Mouse (Mus musculus): ENCODE measurements around the gene Tnfrsf9. TPM values are rescaled to one million over a fixed set of nuclear protein-coding genes. Genes with fewer than 3 reads are reported as not detected.
"Not testable (repeated sequence)": the region's sequence is repeated elsewhere in the genome, so short reads cannot be mapped to it uniquely, and the experiment has no call there.

The Tnfrsf9 gene
- 0.12 TPM in 1 of 2 replicates, not detected in the other for polyA plus RNA-seq (2016; fragmentation: Nextera tagmentation; extraction: Ambion mirVana)

DNA sequence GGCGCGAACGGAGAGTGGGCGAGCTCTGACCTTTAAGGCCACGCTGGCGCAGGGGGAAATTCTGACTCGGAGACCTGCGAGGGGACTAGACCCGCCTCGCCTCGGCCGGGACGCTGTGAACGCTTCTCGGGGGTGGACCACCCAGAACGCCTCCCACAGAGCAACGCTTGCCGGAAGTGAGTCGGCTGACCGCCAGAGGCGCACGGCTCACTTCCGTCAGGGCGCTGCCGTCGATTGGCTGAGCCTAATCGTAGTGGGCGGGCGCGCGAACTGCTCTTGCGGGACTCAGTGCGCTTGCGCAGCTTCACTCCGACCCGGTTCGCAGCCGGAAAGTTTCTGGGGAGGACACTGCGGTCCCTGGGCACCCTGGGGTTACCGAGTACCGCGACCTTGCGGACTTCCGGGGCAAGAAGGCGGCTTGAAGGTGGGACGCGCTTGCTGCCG lies at the start of gene Tnfrsf9, which contains the start of gene Park7:
Tnfrsf9 (plus strand) TSS at position 273 of the 444 bp plus-strand sequence.
Park7 (minus strand) TSS at position 148 of the 444 bp plus-strand sequence.
- H3K4me3 ChIP-seq: peak within 1 kb of the TSS; percentile 70
- H3K36me3 ChIP-seq: no peaks in the 10 kb centered on the region
- under 1% methylated on average over 48 of the region's 48 CpGs for WGBS (ENCODE audit: insufficient replicate concordance)
- no peaks in the 10 kb centered on the region for H3K27me3 ChIP-seq (replicated peaks)
- H3K9ac ChIP-seq: peak within 1 kb of the TSS; percentile 83
- peak within 1 kb of the TSS; percentile 85 for H3K27ac ChIP-seq
- no peaks in the 10 kb centered on the region for H3K9me3 ChIP-seq (replicated peaks)
- H3K4me1 ChIP-seq: peaks cover 36% of the 10 kb centered on the region
- peak within 1 kb of the TSS; percentile 74 for H3K4me2 ChIP-seq
- peak; percentile 86 for ATAC-seq

DNA sequence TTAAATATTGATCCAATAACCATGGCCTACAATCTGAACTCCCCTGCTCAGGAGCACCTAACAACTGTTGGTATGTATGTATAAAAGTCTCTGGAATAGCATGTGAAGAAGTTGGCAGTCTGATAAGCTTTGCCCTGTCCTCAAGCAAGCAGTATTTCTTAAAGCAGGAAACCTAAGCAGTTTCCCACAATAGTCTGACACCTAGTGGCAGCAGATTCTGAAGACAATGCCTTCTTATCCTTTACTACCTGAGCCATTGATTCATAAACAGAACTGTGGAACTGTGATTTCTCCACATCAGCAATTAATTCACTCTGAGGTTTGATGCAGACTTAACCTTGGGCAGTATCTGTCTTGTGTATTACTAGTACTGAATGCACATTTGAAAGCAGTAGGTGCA lies 49.0 kb upstream of the Tnfrsf9 start:
- no peaks in the 10 kb centered on the region for H3K27me3 ChIP-seq (replicated peaks)
- no peak for ATAC-seq
- H3K4me1 ChIP-seq: peaks cover 19% of the 10 kb centered on the region
- H3K36me3 ChIP-seq: peaks cover 33% of the 10 kb centered on the region
- H3K4me2 ChIP-seq: no peak overlapping the region
- no peak overlapping the region for H3K9ac ChIP-seq
- no peak overlapping the region for H3K27ac ChIP-seq
- H3K4me3 ChIP-seq: no peak overlapping the region
- no peaks in the 10 kb centered on the region for H3K9me3 ChIP-seq (replicated peaks)

DNA sequence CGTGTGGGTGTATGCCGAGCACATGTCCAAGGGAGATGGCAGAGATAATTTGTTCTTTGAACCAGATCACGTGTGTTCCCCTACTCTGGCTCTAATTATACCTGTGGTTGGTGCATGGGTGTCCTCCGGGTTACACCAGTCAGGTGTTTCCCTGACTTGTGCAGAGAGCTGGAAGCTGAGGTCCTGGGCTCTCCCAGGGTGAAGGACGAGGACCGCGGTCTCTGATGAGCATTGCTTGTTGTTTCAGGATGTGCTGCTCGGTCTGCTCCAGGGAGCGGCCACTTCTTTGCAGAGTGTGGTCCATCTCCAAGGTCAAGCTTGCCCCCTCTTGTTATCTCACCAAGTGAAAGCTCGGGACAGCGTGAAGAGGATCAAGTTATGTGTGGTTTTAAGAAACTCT lies 48.3 kb upstream of the Tnfrsf9 start:
- ATAC-seq: no peak
- H3K27ac ChIP-seq: no peak overlapping the region
- WGBS (ENCODE audit: insufficient replicate concordance): 76% methylated on average over 11 of the region's 11 CpGs
- H3K9ac ChIP-seq: no peak overlapping the region
- H3K9me3 ChIP-seq (replicated peaks): no peaks in the 10 kb centered on the region
- H3K4me2 ChIP-seq: no peak overlapping the region
- no peaks in the 10 kb centered on the region for H3K27me3 ChIP-seq (replicated peaks)
- peaks cover 33% of the 10 kb centered on the region for H3K36me3 ChIP-seq
- H3K4me1 ChIP-seq: peaks cover 20% of the 10 kb centered on the region
- no peak overlapping the region for H3K4me3 ChIP-seq

DNA sequence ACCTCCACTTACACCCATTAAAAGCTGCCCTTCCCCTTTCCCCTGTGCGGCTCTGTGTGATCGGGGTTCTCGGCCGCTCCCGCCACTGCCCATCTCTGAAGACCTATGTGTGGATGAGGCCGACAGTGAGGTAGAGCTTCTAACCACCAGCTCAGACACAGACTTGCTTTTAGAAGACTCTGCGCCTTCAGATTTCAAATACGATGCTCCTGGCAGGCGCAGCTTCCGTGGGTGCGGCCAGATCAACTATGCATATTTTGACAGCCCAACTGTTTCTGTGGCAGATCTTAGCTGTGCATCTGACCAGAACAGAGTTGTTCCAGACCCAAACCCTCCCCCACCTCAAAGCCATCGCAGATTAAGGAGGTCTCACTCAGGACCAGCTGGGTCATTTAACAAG lies 47.9 kb upstream of the Tnfrsf9 start:
- 85% methylated on average over 10 of the region's 12 CpGs for WGBS (ENCODE audit: insufficient replicate concordance)
- Histone ChIP-seq H3K4me2 (no peak overlapping the region), H3K4me1 (peaks cover 21% of the 10 kb centered on the region), H3K27me3 (replicated peaks) (no peaks in the 10 kb centered on the region), H3K4me3 (no peak overlapping the region), H3K36me3 (peaks cover 33% of the 10 kb centered on the region), H3K9me3 (replicated peaks) (no peaks in the 10 kb centered on the region), H3K9ac (no peak overlapping the region), H3K27ac (no peak overlapping the region)
- no peak for ATAC-seq

DNA sequence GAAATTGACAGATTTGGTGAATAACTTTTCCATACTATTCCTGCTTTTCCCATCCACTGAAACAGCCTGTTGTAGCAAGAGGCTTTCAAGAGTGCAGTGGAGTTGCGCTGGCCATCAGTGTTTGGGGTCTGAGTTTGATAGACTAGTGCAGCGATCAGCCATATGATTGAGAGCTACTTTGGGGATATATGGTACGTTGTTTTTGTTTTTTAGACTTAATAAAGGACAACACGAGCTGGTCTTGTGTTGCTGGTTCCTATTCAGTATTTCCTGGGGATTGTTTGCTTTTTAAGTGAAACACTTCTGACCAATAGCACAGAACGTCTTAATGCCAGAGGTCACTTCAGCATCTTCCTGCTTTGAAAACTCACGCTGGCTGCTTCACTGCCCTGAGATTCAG lies 46.2 kb upstream of the Tnfrsf9 start:
- H3K4me1 ChIP-seq: peaks cover 26% of the 10 kb centered on the region
- H3K36me3 ChIP-seq: peaks cover 33% of the 10 kb centered on the region
- no peak overlapping the region for H3K9ac ChIP-seq
- no peak overlapping the region for H3K4me3 ChIP-seq
- H3K4me2 ChIP-seq: no peak overlapping the region
- 74% methylated on average over 6 of the region's 6 CpGs for WGBS (ENCODE audit: insufficient replicate concordance)
- H3K27ac ChIP-seq: no peak overlapping the region
- H3K27me3 ChIP-seq (replicated peaks): no peaks in the 10 kb centered on the region
- H3K9me3 ChIP-seq (replicated peaks): no peaks in the 10 kb centered on the region
- ATAC-seq: no peak

DNA sequence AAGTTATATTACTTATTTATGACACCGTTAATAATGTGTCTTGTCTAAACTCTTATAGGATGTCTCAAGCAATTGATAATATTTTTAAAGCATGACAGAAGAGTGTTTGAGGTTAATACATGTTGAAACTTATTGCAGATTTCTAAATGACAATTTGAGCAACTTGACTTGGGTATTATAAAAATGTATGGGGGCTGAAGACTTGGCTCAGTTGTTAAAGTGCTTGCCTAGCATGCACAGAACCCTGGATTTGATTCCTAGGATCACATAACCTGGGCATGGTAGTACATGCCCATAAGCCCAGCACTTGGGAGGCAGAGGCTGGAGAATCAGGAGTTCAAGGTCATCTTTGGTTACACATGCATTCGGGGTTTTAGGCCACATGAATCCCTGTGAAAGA lies 45.5 kb upstream of the Tnfrsf9 start:
- H3K4me1 ChIP-seq: peaks cover 25% of the 10 kb centered on the region
- H3K9ac ChIP-seq: no peak overlapping the region
- H3K4me3 ChIP-seq: no peak overlapping the region
- no peak overlapping the region for H3K27ac ChIP-seq
- no peaks in the 10 kb centered on the region for H3K27me3 ChIP-seq (replicated peaks)
- ATAC-seq: no peak
- no peaks in the 10 kb centered on the region for H3K9me3 ChIP-seq (replicated peaks)
- H3K36me3 ChIP-seq: peaks cover 33% of the 10 kb centered on the region
- WGBS (ENCODE audit: insufficient replicate concordance): 64% methylated on average over 2 of the region's 2 CpGs
- no peak overlapping the region for H3K4me2 ChIP-seq

DNA sequence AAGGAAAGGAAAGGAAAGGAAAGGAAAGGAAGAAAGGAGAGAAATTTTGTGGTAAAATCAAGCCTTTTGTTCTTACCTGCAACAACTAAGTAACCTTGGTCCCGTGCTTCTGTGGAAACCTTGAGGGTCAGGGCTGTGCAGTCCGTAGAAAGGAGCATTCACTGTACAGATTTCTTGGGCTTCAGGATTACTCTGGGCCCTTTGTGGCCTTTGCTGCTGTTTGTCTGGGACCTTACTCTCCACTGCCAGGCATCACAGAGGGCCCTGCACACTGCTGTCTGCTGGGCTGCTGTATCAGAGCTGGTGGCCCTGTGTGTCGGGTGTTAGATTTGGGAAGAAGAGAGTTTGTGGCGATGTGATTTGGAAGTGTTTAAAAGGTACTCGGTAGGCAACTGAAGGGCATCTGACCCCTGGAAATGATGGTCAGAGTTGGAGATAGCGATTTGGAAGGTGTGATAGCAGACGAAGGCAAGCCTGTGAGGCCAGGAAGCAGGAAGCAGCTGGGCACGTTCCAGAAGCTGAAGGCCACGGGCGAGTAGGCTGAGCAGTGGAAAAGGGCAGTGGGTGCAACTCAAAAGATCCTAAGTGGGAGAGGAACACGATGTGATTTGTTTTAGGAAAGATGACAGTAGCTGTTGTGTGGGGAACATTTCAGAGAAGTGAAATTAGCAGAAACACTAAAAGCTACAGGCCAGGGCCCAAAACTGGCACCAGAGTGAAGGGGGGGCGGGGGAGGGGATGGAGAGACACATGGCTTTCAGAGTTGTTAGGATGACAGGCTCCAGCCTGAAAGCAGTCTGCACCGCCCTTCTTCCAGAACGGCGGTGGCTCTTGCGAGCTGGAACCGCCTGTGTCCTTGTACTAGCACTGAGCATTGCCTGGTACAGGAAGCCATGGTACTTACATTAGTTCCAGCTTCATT lies 44.8 kb upstream of the Tnfrsf9 start:
- no peak for ATAC-seq
- Histone ChIP-seq H3K4me2 (no peak overlapping the region), H3K27me3 (replicated peaks) (no peaks in the 10 kb centered on the region), H3K27ac (no peak overlapping the region), H3K9me3 (replicated peaks) (no peaks in the 10 kb centered on the region), H3K36me3 (peaks cover 33% of the 10 kb centered on the region), H3K4me3 (no peak overlapping the region), H3K4me1 (peaks cover 25% of the 10 kb centered on the region), H3K9ac (no peak overlapping the region)
- WGBS (ENCODE audit: insufficient replicate concordance): 51% methylated on average over 17 of the region's 17 CpGs

DNA sequence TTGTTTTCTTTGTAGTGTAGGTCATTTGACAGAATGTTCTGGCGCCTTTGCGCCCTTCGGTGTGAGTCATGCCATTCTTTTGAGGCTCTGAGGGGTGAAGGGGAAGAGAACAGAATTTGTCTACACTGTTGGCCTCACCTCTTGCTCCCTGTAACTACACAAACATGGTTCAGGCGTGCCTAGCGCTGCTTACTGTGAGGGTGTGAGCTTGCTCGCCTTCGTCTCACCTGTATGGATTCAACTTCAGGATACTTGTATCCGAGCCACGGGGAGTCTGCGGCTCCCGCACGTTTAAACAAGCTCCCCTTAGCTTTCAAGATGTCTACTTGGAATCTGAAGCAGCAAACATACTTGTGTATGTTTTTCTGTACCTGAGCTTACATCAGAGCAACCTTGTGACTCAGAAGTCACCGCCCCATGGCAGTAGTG lies 43.4 kb upstream of the Tnfrsf9 start:
- ATAC-seq: no peak
- WGBS (ENCODE audit: insufficient replicate concordance): 79% methylated on average over 13 of the region's 13 CpGs

DNA sequence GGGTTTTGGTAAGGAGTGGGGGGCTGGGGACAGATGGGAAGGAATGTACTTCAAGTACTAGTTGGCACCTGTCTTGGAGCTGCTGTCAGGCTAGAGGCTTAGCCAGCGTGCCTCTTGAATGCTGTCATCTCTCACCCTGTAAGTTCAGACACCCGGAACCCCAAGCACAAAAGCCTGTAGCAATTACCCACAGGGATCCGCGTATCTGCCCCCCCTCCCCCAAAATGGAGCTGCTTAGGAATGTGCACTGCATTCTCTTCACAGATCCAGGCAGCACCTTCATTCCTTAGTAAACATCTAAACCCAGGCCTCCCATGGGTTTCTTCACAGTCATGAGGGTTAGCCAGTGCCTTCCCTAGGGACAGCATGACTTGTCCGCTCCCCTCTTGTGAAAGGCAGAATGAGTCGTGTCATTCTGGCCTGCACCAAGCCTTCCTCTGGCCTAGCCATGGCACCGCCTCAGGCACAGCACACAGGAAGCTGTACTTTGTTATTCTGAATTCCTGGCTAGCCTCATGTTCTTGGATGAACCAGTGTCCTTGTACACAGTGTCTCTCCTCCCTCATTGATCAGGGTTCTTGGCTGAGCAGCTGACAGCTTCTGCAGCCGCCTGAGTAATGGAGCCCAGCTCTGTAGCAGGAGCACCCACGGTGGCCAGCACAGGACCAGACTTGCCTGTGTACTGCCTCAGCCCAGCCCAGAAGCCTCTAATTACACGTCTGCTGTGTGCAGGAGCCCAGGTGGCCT lies 42.8 kb upstream of the Tnfrsf9 start:
- Histone ChIP-seq H3K9ac (no peak overlapping the region), H3K27ac (no peak overlapping the region)
- ATAC-seq: peak; percentile 39; the same call in 1 of the 2 replicates

More for the DNA sequence above, 43.4 kb upstream of the Tnfrsf9 start:
- Histone ChIP-seq H3K27ac (no peak overlapping the region), H3K9ac (no peak overlapping the region), H3K27me3 (replicated peaks) (no peaks in the 10 kb centered on the region), H3K9me3 (replicated peaks) (no peaks in the 10 kb centered on the region), H3K4me2 (no peak overlapping the region), H3K4me3 (no peak overlapping the region), H3K4me1 (peaks cover 30% of the 10 kb centered on the region), H3K36me3 (peaks cover 24% of the 10 kb centered on the region)

DNA sequence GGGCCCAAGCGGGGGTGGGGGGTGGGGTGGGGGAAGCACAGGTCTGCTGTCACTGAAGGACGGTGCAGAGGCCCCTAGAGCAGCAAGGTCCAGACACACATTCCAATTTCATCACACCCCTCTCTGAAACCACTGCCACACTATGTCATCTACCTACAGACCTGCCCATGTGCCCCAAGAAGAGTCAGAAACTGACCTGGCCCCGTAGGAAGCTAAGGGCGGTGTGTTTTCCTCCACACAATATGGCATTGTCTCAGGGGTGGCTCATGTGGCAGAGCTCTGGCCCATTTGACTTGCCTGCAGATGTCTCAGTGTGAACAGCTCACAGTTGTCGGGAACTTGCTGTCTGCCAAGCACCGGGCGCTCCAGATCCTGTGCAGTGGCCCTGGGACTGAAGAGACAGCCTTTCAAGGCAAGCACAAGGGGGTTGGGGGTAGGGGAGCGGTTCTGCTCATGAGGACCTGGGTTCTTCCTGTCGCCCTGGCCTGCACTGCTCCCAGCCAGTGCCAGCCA lies 42.2 kb upstream of the Tnfrsf9 start:
- no peak overlapping the region for H3K4me2 ChIP-seq
- ATAC-seq: 0 out of 2 replicates have a peak, but pooled peaks have one; percentile 48
- H3K27me3 ChIP-seq (replicated peaks): no peaks in the 10 kb centered on the region
- peaks cover 30% of the 10 kb centered on the region for H3K4me1 ChIP-seq
- no peaks in the 10 kb centered on the region for H3K9me3 ChIP-seq (replicated peaks)
- no peak overlapping the region for H3K27ac ChIP-seq
- no peak overlapping the region for H3K9ac ChIP-seq
- 55% methylated on average over 9 of the region's 9 CpGs for WGBS (ENCODE audit: insufficient replicate concordance)
- no peak overlapping the region for H3K4me3 ChIP-seq
- H3K36me3 ChIP-seq: peaks cover 12% of the 10 kb centered on the region

More for the DNA sequence above, 42.8 kb upstream of the Tnfrsf9 start:
- WGBS (ENCODE audit: insufficient replicate concordance): 54% methylated on average over 10 of the region's 10 CpGs
- peaks cover 18% of the 10 kb centered on the region for H3K36me3 ChIP-seq
- no peak overlapping the region for H3K4me3 ChIP-seq
- no peak overlapping the region for H3K4me2 ChIP-seq
- no peaks in the 10 kb centered on the region for H3K9me3 ChIP-seq (replicated peaks)
- H3K27me3 ChIP-seq (replicated peaks): no peaks in the 10 kb centered on the region
- H3K4me1 ChIP-seq: peaks cover 30% of the 10 kb centered on the region

DNA sequence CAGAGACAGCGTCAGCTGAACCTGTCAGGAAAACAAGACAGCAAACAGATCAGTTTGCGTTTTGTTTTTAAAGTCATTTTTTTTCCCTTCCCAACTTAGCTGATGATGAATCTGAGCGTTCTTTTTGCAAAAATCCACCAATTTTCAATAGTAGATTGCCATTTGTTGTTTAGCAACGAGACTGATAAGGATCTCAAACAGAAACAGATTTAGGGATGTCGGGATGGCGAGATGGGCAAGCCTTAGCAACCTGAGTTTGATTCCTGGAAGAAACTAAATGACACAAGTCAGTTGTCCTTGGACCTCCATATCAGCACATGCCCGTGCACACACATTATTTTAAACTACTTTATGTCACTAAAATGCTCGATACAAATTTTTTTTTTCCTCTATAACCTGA lies 41.7 kb upstream of the Tnfrsf9 start:
- Histone ChIP-seq H3K27ac (no peak overlapping the region), H3K9ac (no peak overlapping the region), H3K9me3 (replicated peaks) (no peaks in the 10 kb centered on the region), H3K4me3 (no peak overlapping the region), H3K27me3 (replicated peaks) (no peaks in the 10 kb centered on the region), H3K4me1 (peaks cover 30% of the 10 kb centered on the region), H3K36me3 (peaks cover 8% of the 10 kb centered on the region; the same call in 1 of the 2 replicates), H3K4me2 (no peak overlapping the region)
- 60% methylated on average over 8 of the region's 8 CpGs for WGBS (ENCODE audit: insufficient replicate concordance)
- no peak for ATAC-seq

DNA sequence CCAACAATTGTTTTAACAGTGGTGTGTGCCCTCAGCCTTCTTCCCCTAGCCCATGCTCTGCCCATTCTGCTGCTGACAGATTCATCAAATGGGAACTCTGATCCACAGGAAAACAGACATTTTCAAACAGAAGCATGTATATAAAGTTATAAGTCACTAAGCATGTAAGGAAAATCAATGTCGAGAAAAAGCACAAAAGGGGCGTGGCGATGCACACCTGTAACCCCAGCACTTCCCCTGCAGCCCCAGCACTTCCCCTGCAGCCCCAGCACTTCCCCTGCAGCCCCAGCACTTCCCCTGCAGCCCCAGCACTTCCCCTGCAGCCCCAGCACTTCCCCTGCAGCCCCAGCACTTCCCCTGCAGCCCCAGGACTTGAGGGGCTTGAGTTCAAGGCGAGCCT lies 39.9 kb upstream of the Tnfrsf9 start:
- not testable (repeated sequence) for H3K36me3 ChIP-seq; H3K27ac ChIP-seq; H3K4me2 ChIP-seq; H3K4me3 ChIP-seq; H3K27me3 ChIP-seq (replicated peaks); ATAC-seq; H3K9ac ChIP-seq
- Histone ChIP-seq H3K4me1 (peaks cover 26% of the 10 kb centered on the region), H3K9me3 (replicated peaks) (peaks cover 14% of the 10 kb centered on the region)
- 14% methylated on average over 4 of the region's 4 CpGs for WGBS (ENCODE audit: insufficient replicate concordance)

All from liver, embryonic 12.5 days (tissue).